Mouse (Mus musculus) T-helper 1 cell (primary cell): ENCODE measurements at regions not wholly inside any gene's neighbourhood (a gene's known extent, or its start where the extent isn't known, plus 50 kb on each side); places are given as distances from the start of the nearest gene placed in this dataset.

ENCODE experiments used
- in situ Hi-C: fragments of 300-600 bp; cut with MboI, MseI; formaldehyde crosslinking; loops from one replicate; pipeline ENCODE4 v1.15.1; 2025; ENCODE audit warnings: high pct_unique_total_duplicates

- in situ Hi-C loops = no loop called here
Measured at GRCm38 (mm10) chr9:88068322-88068721, 258.7 kb upstream of the Nt5e start.

GRCm38 (mm10) chr9:88068881-88069304, 258.1 kb upstream of the Nt5e start:
- in situ Hi-C loops = no loop called here

GRCm38 (mm10) chr9:88069834-88070233, 257.2 kb upstream of the Nt5e start:
- in situ Hi-C loops = loop anchor here (10.0 kb wide), 1 partner anchor 135 kb away; no protein-coding TSS in a partner anchor

- in situ Hi-C loops = loop anchor here (10.0 kb wide), 1 partner anchor 132 kb away; no protein-coding TSS in a partner anchor
Measured at GRCm38 (mm10) chr9:88073165-88073564, 253.8 kb upstream of the Nt5e start.

GRCm38 (mm10) chr9:88073579-88073978, 253.4 kb upstream of the Nt5e start:
- in situ Hi-C loops = loop anchor here (10.0 kb wide), 1 partner anchor 131 kb away; no protein-coding TSS in a partner anchor

- in situ Hi-C loops = no loop called here
Measured at GRCm38 (mm10) chr9:88082931-88083479, 244.0 kb upstream of the Nt5e start.

- in situ Hi-C loops = no loop called here
Measured at GRCm38 (mm10) chr9:88085181-88085816, 241.7 kb upstream of the Nt5e start.

GRCm38 (mm10) chr9:88085866-88086265, 241.1 kb upstream of the Nt5e start:
- in situ Hi-C loops = no loop called here

- in situ Hi-C loops = no loop called here
Measured at GRCm38 (mm10) chr9:88091781-88092527, 235.0 kb upstream of the Nt5e start.

GRCm38 (mm10) chr9:88092561-88092960, 234.4 kb upstream of the Nt5e start:
- in situ Hi-C loops = no loop called here

- in situ Hi-C loops = no loop called here
Measured at GRCm38 (mm10) chr9:88113094-88113493, 213.9 kb upstream of the Nt5e start.

GRCm38 (mm10) chr9:88120536-88120935, 206.5 kb upstream of the Nt5e start:
- in situ Hi-C loops = no loop called here

GRCm38 (mm10) chr9:88120963-88121570, 205.9 kb upstream of the Nt5e start:
- in situ Hi-C loops = no loop called here

GRCm38 (mm10) chr9:88124322-88125005, 202.5 kb upstream of the Nt5e start:
- in situ Hi-C loops = no loop called here

GRCm38 (mm10) chr9:88163025-88163780, 163.8 kb upstream of the Nt5e start:
- in situ Hi-C loops = no loop called here

GRCm38 (mm10) chr9:88177575-88178254, 149.3 kb upstream of the Nt5e start:
- in situ Hi-C loops = no loop called here

- in situ Hi-C loops = no loop called here
Measured at GRCm38 (mm10) chr9:88181189-88181994, 145.6 kb upstream of the Nt5e start.

GRCm38 (mm10) chr9:88207378-88207777, 119.6 kb upstream of the Nt5e start:
- in situ Hi-C loops = loop anchor here (10.0 kb wide), 1 partner anchor 133 kb away; no protein-coding TSS in a partner anchor

- in situ Hi-C loops = loop anchor here (10.0 kb wide), 1 partner anchor 133 kb away; no protein-coding TSS in a partner anchor
Measured at GRCm38 (mm10) chr9:88208022-88208421, 119.0 kb upstream of the Nt5e start.
